Mouse (Mus musculus) heart, postnatal 14 days (tissue): ENCODE measurements around the gene Dbh. TPM values are rescaled to one million over a fixed set of nuclear protein-coding genes. Genes with fewer than 3 reads are reported as not detected.
A peak's percentile ranks its signal among the peaks of the same experiment; 100 is the strongest.

Experiments used
- DNase-seq, 2 experiments: peaks; one replicate each; pipeline ENCODE4 v3.0.0; 2021 to 2022
- intact Hi-C: fragments of 180-260 bp; cut with DNase I; formaldehyde crosslinking; loops from one replicate; pipeline ENCODE4 v1.15.1; 2025
- long read RNA-seq, 2 experiments: library from polyadenylated mRNA; stranded (forward); transcript quantifications; one replicate each; pipeline ENCODE4 v2.0.0; 2021
- total RNA-seq, 2 experiments: library from RNA; stranded (reverse); gene quantifications; 2 replicates each; pipeline ENCODE4 v1.2.3; 2021

The Dbh gene
- 1 to 10 TPM; 2.2 to 2.6 TPM for total RNA-seq
- long read RNA-seq, experiment 1, partial matches to known transcripts = 0 of 11 reads
- long read RNA-seq, experiment 1, other reads (novel, unspliced or antisense) = 11 of 11 reads
- long read RNA-seq, experiment 2, partial matches to known transcripts = 0 of 6 reads
- long read RNA-seq, experiment 2, other reads (novel, unspliced or antisense) = 6 of 6 reads

- intact Hi-C loops = no loop called here
- DNase-seq = no peak
These were observed at the start of gene Dbh for GRCm38 (mm10) chr2:27164796-27165590. Gene Dbh (plus strand): TSS chr2:27165233.

- intact Hi-C loops = loop anchor here (2.0 kb wide), 1 partner anchor 76 kb away; no protein-coding TSS in a partner anchor
These were observed 46.6 kb upstream of the Dbh start for GRCm38 (mm10) chr2:27118452-27118851.

GRCm38 (mm10) chr2:27119766-27120165 lies 45.3 kb upstream of the Dbh start:
- peak in 1 of 2 experiments; percentile 24 for DNase-seq

More at GRCm38 (mm10) chr2:27118452-27118851, 46.6 kb upstream of the Dbh start:
- DNase-seq = peak in 1 of 2 experiments; percentile 22

GRCm38 (mm10) chr2:27120241-27120641 lies 44.8 kb upstream of the Dbh start:
- intact Hi-C loops = loop anchor here (2.0 kb wide), 1 partner anchor 41 kb away; the partner anchor contains the start of gene Adamtsl2

More at GRCm38 (mm10) chr2:27119766-27120165, 45.3 kb upstream of the Dbh start:
- intact Hi-C loops = loop anchor here (2.0 kb wide), 2 partner anchors 41 to 77 kb away; partner anchors contain the start of gene Adamtsl2

GRCm38 (mm10) chr2:27121626-27122355 lies 43.2 kb upstream of the Dbh start:
- DNase-seq = peak in 1 of 2 experiments; percentile 21

More at GRCm38 (mm10) chr2:27120241-27120641, 44.8 kb upstream of the Dbh start:
- peak; percentile 84 to 88 for DNase-seq

GRCm38 (mm10) chr2:27122578-27122977 lies 42.5 kb upstream of the Dbh start:
- DNase-seq = no peak
- intact Hi-C loops = no loop called here

More at GRCm38 (mm10) chr2:27121626-27122355, 43.2 kb upstream of the Dbh start:
- intact Hi-C loops = loop anchor here (2.0 kb wide), 1 partner anchor 43 kb away; the partner anchor contains the start of gene Adamtsl2

- no peak for DNase-seq
- intact Hi-C loops = no loop called here
These were observed 41.9 kb upstream of the Dbh start for GRCm38 (mm10) chr2:27123121-27123520.

GRCm38 (mm10) chr2:27125979-27126378 lies 39.1 kb upstream of the Dbh start:
- intact Hi-C loops = loop anchor here (2.0 to 5.0 kb wide), 2 partner anchors 66 to 109 kb away; no protein-coding TSS in a partner anchor
- peak; percentile 58 to 76 for DNase-seq

GRCm38 (mm10) chr2:27126496-27126895 lies 38.5 kb upstream of the Dbh start:
- intact Hi-C loops = loop anchor here (2.0 to 5.0 kb wide), 2 partner anchors 66 to 108 kb away; no protein-coding TSS in a partner anchor
- no peak for DNase-seq

GRCm38 (mm10) chr2:27128990-27129389 lies 36.0 kb upstream of the Dbh start:
- intact Hi-C loops = loop anchor here (5.0 kb wide), 1 partner anchor 63 kb away; no protein-coding TSS in a partner anchor
- DNase-seq = no peak

GRCm38 (mm10) chr2:27135935-27136334 lies 29.1 kb upstream of the Dbh start:
- intact Hi-C loops = no loop called here

GRCm38 (mm10) chr2:27136336-27136735 lies 28.7 kb upstream of the Dbh start:
- no peak for DNase-seq
- intact Hi-C loops = no loop called here

More at GRCm38 (mm10) chr2:27135935-27136334, 29.1 kb upstream of the Dbh start:
- no peak for DNase-seq

- no peak for DNase-seq
- intact Hi-C loops = no loop called here
These were observed 28.2 kb upstream of the Dbh start for GRCm38 (mm10) chr2:27136789-27137188.

- intact Hi-C loops = no loop called here
- no peak for DNase-seq
These were observed 26.7 kb upstream of the Dbh start for GRCm38 (mm10) chr2:27138356-27138755.

- intact Hi-C loops = no loop called here
- DNase-seq = peak; percentile 57 to 62
These were observed 22.9 kb upstream of the Dbh start, which contains the start of gene Fam163b for GRCm38 (mm10) chr2:27141950-27142693. Gene Fam163b (minus strand): TSS chr2:27142491.

- no peak for DNase-seq
- intact Hi-C loops = no loop called here
These were observed 20.1 kb upstream of the Dbh start for GRCm38 (mm10) chr2:27144957-27145356.

GRCm38 (mm10) chr2:27146840-27147239 lies 18.2 kb upstream of the Dbh start:
- intact Hi-C loops = no loop called here
- DNase-seq = no peak

GRCm38 (mm10) chr2:27149457-27149856 lies 15.6 kb upstream of the Dbh start:
- intact Hi-C loops = no loop called here
- no peak for DNase-seq

GRCm38 (mm10) chr2:27154466-27155185 lies 10.4 kb upstream of the Dbh start:
- no peak for DNase-seq

More at GRCm38 (mm10) chr2:27154466-27155185, 10.4 kb upstream of the Dbh start:
- intact Hi-C loops = no loop called here
